Mouse (Mus musculus): Measurements from ENCODE around the gene Nudc.

The Nudc gene

DNA sequence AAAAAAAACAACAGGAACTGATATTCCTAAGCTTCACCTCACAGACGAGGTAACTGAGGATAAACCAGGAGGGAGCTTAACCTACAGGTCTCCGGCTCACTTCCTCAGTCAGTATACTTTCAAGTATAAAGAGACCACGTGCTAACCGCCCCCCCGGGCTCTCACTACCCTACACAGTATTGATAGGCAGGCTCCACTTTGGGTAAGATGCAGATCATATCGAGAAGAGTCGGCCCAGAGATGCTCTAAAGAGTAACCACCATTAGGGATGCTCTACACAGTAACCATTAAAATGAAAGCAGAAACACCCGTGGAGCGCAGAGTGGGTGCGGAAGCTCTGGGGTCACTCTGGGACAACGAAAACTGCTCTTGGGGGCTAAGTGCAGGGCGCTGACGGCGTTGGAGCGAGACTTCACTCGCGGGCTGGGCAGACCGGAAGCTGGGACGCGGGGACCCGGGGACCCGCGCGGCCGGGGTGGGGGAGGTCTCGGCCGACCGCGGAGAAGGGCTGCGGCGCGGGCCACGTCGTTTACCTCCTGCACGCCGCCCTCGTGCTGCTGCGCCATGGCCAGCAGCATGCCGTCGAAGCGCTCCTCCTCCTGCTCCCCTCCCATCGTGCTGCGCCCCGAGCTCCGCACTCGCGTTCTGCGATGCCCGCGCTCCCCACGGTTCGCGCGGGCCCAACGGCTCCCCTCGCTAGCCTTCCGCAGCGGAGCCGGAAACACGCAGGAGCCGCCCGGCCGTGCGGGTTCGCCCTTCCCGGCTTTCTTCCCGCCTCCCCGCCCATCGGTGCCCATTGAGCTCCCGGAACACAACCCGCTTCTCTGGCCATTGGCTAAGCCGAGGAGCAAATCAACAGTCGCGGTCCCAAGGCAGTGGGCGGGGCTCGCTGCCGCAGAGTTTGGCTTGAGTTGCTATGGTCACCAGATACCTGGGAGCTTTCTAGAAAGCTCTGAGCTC, at the start of gene Nudc:
Gene Nudc, minus strand, starts transcription at position 725 of the 960 bp plus-strand sequence.
- DNase-seq (ENCODE audit: low read depth, low spot score): peak; percentile 92

DNA sequence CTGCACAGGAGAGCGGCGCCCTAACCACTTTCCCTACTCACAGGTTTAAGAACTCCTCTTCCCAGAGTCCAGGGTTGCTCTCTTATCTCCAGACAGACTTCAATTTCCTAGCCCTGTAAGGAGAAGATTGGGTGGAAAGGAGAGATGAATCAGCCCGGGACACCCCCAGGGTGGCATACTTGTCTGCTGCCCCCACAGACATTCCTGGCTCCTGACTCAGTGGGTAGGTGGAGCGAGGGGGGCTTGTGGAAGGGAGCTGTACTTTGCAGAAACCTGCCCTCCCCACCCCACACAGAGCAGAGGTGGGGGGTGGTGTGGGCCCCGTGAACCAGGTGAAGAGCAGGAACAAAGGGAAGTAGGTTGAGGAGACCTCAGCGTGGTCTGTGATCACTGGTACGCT, 49.7 kb upstream of the Nudc start:
- DNase-seq (ENCODE audit: low read depth, low spot score): no peak

DNA sequence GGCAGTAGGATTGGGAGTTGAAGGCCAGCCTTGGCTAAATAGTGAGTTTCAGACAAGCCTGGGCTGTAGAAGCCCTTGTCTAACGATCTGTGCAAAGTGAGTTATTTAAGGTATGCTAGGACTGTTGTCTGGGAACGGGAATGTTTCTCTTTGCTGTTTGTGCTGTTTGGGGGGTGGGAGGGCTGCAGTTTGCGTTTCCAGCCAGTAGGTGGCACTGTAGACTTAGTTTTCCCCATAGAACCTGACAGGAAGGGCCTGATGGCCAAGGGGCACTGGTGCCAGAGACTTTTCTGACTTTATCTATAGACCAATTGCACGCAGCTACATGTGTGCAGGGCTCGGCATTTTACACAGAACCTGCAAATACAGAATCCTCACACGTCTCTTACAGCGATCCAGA, 46.8 kb upstream of the Nudc start:
- peak; percentile 65 for DNase-seq (ENCODE audit: low read depth, low spot score)

DNA sequence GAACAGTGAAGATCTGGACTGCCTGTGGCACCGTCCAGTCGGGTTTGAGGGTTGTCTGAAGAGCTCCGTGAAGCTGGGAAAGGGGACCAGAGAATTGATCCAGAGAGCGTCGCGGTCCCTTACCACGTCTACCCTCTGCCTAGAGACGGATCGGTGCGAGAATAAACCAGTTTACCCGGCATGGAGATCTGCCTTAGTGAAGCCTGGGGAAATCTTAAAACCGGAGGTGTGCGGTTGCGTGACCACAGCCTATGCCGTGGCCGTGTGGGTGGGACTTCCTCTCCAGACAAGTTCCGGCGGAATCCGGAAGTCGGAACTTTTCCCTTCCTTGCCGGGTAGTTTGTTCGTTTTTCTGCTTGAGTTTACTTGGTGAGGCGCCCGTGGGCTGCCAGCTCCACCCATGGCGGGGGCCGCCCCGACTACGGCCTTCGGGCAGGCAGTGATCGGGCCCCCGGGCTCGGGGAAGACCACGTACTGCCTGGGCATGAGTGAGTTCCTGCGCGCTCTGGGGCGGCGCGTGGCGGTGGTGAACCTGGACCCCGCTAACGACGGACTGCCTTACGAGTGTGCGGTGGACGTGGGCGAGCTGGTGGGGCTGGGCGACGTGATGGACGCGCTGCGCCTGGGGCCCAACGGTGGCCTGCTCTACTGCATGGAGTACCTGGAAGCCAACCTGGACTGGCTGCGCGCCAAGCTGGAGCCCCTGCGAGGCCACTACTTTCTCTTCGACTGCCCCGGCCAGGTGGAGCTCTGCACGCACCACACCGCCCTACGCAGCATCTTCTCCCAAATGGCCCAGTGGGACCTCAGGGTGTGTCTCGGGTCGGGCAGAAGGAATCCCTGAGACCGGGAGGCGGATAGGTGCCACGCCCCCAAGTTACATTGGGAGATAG, 38.5 kb upstream of the Nudc start, which contains the start of gene Gpn2:
Gene Gpn2, plus strand, starts transcription at position 304 of the 893 bp plus-strand sequence.
- peak; percentile 62 for DNase-seq (ENCODE audit: low read depth, low spot score)

DNA sequence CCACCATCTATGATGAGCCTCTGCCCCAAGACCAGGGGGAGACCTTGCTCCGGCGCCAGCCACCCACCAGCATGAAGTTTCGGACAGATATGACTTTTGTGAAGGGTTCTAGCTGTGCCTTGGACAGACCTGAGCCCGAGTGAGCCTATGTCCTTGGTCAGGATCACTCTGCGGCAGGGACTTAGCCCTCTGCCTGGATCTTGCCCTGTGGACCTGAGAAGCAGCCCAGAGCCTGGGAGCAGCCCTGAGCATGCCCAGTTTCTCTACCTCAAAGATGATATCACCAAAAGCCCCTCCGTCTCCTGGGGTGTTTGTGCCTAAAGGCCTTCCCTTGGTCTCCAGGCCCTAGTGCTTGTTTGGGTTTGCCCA, 37.9 kb upstream of the Nudc start:
- no peak for DNase-seq (ENCODE audit: low read depth, low spot score)

DNA sequence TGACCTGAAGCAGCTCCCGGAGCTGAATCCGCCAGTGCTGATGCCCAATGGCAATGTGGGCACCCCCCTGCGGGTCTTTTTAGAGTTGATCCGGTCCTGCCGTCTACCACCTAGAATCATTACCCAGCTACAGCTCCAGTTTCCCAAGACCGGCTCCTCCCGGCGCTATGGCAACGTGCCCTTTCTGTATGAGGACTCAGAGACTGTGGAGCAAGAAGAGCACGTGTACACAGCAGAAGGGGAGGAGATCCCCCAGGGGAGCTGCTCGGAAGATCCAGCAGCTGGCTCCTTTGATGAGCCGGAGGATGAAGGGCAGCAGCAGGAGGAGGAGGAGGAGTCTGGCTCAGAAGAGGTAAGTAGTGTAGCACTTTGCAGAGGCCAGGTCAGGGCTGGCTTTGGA, 32.2 kb upstream of the Nudc start:
- no peak for DNase-seq (ENCODE audit: low read depth, low spot score)

DNA sequence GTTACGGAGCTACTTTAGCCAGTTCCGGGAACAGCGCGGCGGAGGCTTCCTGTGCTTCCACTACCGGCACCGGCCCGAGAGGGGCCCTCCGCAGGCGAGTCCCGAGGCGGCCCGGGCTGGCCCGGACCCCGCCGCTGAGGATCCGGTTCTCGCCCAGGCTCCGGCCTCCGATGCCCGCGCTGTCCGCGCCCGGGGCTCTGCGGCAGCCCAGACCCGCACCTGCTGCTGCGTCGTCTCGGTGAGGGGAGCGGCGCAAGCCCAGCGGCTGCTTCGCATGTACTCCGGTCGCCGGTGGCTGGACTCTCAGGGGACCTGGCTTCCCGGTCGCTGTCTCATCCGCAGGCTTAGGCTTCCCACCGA, 29.0 kb upstream of the Nudc start:
- no peak for DNase-seq (ENCODE audit: low read depth, low spot score)

DNA sequence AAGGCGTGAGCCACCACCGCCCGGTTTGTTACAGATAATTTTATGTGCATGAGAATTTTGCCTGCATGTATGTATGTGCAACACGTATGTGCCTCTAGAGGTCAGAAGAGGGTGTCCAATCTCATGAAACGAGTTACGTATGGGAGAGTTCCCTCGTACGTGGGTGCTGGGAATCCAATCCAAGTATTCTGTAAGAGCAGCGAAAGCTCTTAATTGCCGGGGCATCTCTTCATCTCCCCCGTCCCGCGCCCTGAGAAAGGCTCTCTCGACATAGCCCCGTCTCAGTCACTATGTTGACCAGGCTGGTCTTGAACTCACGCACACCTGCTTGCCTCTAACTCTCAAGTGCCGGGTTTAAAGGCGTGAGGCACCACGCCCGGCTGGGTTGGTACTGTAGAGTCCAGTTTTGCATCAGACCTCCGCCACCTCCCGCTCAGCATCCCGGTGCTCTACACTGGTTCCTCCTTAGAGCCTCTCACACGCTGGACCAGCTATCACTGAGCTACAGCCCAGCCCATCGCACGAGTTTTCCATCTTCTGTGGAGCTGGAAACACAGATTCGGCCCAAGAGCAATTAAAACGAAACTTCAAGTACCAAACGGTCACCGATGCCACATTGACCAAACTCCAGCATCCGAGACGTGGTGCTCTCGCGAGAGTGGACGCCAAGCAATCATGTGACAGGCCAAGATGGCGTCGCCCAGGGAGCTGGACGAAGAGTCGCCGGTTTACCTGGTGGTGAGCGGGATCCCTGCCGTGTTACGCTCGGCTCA, 28.5 kb upstream of the Nudc start, which contains the start of gene Gpatch3:
Gene Gpatch3, plus strand, starts transcription at position 676 of the 773 bp plus-strand sequence.
- DNase-seq (ENCODE audit: low read depth, low spot score): peak; percentile 71

DNA sequence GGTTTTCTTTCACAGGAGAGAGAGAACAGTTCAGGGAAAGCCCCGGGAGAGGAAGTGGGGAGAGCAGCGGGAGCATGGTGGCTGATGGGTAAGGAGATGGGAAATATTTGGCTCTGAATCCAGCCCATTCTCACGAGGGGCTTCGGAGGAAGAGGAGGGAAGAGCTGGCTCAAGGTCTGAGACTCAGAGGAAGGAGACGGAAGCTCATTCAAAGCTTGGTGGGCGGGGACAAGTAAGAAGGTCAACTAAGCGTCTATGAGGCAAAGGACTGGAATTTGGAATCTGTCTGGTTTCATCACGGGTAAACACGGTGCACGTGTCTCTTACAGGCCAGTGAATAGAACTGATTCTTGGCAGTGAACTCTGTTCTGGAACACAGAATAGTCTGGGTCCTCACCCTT, 24.3 kb upstream of the Nudc start:
- no peak for DNase-seq (ENCODE audit: low read depth, low spot score)

DNA sequence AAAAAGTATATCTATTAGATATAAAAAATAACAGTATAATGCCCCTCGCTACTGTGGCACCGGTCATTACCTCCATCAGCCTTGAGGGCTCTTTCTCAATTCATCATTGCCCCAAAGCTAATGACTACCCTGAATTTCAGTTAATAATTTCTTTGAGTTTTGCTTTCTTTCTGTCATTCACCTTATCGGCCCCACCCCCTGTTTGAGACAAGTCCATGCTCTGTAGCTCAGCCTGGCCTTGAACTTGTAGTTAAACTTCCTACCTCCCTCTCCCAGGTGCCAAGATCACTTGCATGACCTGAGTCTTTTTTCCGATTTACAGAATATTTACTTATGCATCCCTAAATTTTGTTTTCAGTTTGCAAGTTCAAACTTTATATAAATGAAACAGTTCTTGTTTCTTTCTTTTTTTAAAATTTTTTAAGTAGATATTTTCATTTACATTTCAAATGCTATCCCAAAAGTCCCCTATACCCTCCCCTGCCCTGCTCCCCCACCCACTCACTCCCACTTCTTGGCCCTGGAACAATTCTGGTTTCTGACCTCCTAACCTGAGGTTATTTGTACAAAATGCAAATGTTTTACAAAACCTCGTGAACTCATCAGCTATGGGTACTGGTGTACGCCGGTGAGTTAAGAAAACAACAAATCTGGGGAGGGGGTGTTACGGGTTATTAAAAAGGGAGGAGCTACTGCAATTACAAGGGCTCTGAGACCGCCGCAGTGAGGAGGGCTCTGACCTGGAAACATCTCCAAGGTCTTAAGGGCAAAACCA, 23.7 kb upstream of the Nudc start:
- DNase-seq (ENCODE audit: low read depth, low spot score): no peak

DNA sequence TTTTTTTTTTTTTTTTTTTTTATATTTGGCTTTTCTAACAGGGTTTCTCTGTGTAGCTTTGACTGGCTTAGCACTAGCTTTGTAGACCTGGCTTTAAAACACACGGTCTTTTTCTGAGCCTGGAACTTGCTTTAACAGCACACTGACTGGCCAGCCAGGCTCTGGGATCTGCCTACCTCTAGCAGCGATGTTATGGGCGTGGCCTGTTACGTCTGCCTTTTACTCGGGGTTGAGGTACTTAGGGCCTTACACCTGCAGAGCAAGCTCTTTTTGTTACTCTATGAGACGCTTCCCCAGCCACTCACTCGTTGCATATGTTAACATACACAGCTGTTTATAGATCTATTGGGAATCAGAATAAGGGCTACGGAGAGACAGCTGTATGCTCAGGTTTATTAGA, 21.5 kb upstream of the Nudc start:
- no peak for DNase-seq (ENCODE audit: low read depth, low spot score)

DNA sequence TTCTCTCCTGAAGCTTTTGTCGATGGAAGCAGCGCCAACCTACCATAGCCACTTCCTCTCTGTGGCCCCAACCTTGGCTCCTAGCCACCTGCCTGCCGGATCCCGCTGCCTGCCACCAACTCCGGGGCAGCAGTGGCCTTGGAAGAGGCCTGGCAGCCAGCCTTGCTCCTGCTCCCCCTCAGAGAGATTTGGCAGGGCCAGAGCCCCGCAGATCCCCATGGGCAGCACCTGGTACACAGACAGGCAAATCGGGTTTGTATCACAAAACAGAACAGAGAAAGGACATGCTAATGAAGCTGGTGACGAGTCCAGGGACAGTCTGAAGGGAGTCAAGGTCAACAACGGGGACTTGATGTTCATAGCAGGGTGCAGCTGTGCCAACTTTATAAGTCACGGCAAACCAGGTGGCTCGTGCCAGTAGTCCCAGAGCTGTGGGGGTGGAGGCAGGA, 17.4 kb upstream of the Nudc start:
- no peak for DNase-seq (ENCODE audit: low read depth, low spot score)

DNA sequence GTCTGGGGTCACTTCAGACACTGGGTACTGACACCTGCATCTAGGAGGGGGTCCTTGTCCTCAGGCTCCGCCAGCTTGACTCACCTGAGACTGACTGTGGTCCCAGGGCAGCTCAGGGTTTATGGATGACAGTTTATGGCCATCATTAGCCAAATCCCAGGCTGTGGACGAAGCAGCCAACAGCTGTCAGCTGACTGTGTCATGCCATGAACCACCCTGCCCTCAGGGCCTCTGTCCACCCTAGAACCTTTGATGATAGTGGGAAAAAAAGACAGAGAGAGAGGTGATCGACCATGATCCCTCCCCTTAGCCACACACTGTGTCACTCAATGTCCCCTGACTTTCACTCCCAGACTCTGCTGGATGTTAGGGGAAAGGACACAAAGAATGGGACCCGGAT, 15.8 kb upstream of the Nudc start:
- DNase-seq (ENCODE audit: low read depth, low spot score): no peak

DNA sequence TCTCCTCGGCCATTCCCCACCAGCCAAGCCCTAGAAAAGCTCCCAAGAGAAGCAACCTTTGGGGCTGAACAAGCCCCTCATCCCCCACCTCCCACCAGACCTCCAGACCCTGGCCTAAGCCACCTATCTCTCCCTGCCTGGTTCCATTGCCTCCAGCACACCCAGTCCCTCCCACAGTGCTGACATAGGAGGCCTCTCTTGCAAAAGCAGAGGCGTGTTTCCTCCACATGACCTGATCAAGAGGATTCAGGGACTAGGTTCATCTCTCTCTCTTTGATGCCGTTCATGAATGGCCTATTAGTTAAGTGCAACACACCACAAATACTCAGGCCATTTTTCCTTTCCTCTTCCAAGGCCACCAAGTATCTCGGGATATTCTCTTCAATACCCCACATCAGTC, 14.1 kb upstream of the Nudc start:
- DNase-seq (ENCODE audit: low read depth, low spot score): no peak

DNA sequence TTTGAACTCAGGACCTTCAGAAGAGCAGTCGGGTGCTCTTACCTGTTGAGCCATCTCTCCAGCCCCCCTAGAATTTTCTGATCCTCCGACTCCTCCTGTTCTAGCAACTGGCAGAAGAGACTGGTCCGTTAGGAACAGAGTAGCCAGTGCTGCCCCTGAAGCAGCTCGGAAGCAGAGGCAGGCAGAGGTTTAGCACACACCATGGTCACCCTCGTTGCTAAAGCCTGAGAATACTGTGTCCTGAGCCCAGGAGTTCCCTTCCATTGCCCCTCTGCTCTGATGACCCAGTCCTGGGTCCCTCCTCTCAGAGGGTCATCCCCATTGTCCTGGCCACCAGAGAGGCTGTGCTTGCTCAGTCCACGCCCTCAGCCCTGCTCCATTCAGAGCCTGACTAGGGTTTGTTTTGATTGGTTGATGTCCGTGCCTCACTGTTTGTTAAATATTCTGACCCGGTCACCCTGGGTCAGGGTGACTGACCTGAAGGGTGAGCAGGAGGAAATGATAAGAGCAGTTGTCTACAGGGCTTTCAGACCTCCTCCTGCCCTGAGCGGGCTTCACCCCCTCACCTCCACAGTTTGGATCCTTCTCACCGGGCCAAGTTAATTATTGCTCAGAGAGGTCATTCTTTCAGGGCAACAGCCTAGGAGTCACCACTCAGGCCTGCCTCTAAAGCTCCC, 11.4 kb upstream of the Nudc start:
- no peak for DNase-seq (ENCODE audit: low read depth, low spot score)

DNA sequence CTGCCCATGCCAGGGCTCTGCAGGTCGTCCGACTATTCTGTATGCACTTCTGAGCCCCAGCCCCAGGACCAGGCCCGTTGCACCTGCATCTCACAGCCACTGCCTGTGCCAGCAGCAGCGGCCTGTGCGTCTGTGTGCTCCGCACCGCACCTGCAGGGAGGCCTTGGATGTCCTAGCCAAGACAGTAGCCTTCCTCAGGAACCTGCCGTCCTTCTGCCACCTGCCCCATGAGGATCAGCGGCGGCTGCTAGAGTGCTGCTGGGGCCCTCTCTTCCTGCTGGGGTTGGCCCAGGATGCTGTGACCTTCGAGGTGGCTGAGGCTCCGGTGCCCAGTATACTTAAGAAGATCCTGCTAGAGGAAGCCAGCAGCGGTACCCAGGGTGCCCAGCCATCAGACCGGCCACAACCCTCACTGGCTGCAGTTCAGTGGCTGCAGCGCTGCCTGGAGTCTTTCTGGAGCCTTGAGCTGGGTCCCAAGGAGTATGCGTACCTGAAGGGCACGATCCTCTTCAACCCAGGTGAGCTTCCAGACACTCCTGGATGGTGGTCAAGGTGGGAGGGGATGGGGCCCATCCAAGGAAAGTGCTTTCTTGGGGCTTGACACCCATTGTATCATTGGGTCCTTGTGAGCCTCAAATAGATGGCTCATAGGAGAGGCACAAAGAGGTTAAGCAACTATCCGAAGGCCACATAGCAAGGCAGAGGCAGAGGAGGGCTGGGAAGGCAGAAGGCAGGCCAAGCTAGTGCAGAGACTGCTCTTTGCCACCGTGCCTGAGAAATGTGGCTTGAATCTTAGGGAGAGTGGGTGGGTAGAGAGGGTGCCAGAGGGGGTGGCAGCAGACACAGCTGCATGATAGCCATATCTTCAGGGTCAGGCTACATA, 7.9 kb upstream of the Nudc start:
- DNase-seq (ENCODE audit: low read depth, low spot score): no peak

DNA sequence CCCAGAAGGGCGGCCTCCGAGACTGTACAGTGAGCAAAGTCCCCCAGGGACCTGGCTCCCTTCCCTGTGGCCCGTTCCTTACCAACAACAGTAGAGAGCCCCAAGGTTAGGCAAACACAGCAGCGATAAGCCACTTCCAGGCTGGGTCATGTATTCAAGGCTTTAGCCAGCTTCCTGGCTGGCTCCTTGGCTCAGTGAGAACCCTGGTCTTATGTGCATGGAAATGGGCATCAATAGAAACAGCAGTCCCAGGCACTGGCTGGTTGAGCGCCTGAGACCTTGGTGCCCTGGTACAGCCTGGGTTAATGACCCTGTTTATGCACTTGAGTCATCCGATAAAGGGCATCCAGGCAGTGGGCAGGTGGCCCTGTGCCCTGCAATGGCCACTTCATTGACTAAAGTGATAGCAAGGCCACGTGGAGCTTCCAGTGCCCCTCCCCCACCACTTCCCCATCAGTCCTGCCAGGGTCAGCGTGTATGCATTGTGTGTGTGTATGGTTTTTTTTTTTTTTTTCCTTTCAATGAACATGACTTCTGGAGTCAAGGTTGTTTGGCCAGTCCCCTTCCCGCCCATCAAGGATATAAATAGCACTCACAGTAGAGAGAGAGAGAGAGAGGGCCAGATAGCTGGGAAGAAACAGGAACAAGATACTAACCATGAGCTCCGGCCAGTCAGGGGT, 7.1 kb upstream of the Nudc start, which contains the start of gene Nr0b2:
Gene Nr0b2, plus strand, starts transcription at position 609 of the 680 bp plus-strand sequence.
- no peak for DNase-seq (ENCODE audit: low read depth, low spot score)

DNA sequence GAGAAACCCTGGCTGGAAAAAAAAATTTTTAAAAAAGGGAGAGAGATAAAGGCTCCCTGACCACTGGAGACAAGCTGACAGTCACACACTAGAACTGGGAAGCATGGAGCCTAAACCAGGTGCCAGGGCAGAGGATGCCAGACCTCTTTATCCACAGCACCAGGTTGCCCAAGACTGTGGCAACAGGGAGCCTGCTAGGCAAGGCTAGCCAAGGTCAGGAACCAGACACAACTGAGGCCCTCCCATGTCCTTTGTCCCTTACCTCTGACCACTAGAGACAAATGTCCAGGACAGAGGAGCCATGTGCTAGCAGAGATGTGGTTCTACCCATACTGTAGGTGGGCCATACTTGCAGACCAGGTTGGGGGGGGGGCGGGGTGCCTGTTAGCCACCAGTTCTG, 6.2 kb upstream of the Nudc start:
- DNase-seq (ENCODE audit: low read depth, low spot score): no peak

DNA sequence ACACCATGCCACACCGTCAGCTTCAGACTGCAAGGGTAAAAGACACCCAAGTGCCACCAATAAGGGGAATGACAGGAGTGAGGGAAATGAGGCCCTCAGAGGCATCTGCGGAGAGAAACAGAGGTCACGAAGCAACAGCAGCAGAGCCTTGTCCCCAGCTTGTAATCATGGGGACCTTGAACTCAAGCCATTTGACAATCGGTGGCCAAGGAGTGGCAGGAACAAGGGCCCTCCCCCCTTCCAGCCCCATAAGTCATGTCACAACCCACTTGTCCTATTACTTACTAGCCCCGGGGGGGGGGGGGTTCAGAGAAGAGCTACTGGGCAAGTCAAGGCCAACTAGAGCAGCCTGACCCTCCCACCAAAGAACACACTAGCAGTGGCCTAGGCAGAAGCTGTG, 9.1 kb downstream of the Nudc start:
- no peak for DNase-seq (ENCODE audit: low read depth, low spot score)
